Mouse (Mus musculus): ENCODE measurements around the gene Hspb7.
A peak's percentile ranks its signal among the peaks of the same experiment; 100 is the strongest.

Gene Hspb7

DNA sequence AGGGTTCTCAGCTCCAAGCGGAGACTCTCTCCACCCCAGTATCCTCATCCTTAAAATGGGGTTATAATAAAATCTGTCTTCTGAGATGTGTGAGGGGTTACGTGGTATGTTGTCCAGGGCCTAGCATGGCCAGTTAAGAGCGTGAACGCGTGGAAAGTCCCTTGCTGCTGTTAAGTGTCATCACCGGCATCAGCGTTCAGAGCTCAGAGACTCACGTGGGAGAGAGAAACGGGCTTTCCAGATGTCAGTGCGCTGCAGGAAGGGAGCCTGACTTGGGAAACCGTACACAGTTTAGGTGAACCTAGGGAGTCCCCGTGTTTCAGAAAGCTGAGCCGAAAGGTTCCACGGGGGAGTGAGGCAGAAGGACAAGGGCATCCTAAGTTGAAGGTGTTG, 24.7 kb downstream of the Hspb7 start:
- DNase-seq (ENCODE audit: low spot score), result no peak

DNA sequence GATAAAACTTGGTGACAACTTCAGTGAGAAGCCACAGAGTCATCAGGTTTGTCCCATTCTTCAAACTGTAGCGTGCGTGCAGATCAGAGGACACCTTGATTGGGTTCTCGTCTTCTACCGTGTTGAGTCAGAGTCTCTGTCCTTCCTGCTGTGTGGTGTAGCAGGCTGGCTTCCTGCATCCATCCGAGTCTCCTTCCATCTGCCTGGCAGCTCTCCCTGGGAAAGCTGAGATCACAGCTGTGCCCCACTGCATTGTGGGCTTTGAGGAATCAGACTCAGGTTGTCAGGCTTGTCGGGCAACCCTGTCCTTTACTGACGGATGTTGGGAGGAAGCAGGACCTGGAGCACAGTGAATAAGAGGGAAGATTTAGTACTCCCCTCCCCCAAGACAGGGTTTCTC, 25.6 kb downstream of the Hspb7 start:
- DNase-seq (ENCODE audit: low spot score), result no peak

DNA sequence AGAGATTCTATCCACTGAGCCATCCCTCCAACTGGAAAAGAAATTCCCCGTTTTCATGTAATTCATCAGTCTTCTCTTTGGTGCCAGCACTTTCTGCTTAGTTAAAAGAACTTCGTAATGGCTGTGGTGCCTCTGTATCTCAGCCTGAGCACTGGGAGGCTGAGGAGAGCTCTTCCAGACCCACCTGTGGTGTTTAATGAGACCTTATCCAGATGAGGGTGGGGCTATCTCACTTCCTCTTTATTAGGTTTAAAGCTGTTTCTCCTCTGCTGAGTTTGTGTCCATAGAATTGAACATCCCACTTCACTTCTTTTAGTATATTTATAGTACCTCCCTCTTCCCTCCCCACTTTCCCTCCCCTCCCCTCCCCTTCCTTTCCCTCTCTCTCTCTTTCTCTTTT, 30.7 kb downstream of the Hspb7 start:
- DNase-seq (ENCODE audit: low spot score), result no peak

DNA sequence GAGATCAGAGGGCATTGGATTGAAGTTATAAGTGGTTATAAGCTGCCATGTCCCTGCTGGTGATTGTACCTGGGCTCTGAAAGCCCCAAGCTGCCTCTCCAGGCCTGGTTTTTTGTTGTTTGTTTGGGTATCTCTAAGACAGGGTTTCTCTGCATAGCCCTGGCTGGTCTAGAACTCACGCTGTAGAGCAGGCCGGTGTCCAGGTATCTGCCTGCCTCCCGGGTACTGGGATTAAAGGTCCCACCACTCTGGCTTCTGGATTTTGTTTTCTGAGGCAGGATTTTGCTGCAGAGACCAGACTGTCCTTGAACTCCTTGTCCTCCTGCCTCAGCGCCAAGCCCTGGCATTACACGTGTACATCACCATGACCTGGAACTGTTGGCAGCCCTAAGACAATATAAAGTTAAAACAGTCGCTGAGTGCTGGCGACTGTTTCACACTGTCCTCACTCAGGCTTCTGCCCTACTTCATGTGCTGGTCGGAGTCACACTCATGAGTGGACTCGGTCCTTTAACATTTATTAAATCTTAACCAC, 31.4 kb downstream of the Hspb7 start:
- DNase-seq (ENCODE audit: low spot score), result no peak

- no peak for DNase-seq (ENCODE audit: low spot score)
Measured at GRCm38 (mm10) chr4:141454581-141455350, 34.2 kb downstream of the Hspb7 start.

- DNase-seq (ENCODE audit: low spot score), result no peak
Measured at GRCm38 (mm10) chr4:141455526-141455925, 34.9 kb downstream of the Hspb7 start.

DNA sequence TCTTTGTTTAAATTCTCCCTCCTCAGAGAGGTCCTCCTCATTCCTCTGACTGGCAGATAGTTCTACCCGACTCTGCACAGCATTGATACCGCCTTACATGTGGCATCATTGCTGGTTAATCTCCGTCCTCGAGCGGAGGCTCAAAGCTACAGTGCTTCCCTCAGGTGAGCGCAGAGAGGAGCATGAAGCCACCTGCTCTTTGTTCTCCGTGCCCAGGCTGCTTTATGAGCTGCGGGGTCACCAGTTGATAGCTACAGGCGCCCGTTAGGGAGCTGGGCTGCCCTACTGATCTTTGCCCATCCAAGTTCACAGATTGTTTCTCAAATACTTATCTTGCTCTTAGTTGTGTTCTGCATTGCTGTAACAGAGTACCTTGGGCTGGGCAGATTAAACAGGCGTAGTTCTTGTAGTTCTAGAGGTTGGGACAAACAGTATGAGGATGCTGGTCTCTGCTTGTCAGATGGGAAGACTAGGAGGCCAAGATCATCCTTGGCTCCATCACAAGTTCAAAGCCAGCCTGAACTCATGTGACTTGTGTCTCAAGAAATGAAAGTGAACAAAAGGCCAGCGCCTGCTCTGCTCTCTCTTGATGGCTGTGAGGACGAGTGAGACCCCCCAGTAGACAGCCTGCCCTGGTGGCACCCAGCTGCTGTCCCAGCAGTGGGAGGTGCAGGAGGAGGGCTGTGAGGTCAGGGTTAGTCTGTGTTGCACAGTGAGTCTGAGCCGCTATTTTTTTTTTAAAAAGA, 35.8 kb downstream of the Hspb7 start:
- DNase-seq (ENCODE audit: low spot score), result no peak

GRCm38 (mm10) chr4:141458236-141458635, 37.7 kb downstream of the Hspb7 start:
- peak; percentile 46 for DNase-seq (ENCODE audit: low spot score)

DNA sequence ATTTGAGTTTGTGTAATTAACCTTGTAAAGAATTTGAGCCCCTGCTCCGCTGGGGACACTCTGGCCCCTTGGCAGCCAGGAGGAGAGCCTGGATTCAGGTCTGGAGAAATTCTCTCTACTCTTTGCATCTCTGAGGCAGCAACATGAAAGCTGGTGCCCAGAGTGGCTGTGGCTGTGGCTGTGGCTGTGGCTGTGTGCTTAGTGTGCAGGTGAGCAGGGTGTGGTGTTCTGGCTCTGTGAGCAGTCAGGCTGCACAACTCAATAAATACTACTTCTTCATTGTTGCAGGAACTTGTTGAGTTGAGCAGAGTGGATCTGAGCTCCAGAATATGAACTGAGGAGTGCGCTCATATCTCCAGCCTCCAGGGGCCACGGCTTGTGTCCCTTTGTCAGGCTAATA, 38.3 kb downstream of the Hspb7 start:
- DNase-seq (ENCODE audit: low spot score), result no peak

- DNase-seq (ENCODE audit: low spot score), result no peak
Measured at GRCm38 (mm10) chr4:141459766-141460165, 39.2 kb downstream of the Hspb7 start.

GRCm38 (mm10) chr4:141460481-141460880, 39.9 kb downstream of the Hspb7 start:
- no peak for DNase-seq (ENCODE audit: low spot score)

DNA sequence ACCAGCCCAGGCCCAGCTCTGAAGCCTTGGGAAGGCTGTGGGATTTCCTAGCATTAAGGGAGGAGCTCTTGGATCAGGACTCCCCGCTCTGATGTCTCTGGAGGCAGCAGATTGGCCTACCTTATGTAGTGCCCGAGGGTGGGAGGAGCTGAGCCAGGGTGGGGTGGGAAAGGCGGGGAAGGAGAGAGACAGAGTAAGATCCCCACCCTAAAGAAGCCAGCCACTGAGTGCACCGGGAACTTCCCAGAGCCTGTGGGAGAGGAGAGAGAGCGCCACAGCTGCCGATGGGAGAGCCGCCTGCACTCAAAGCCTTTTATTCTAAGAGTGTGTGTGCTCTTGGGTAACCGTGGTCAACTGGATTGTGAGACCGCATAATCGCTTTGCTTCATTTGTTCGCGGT, 40.5 kb downstream of the Hspb7 start:
- no peak for DNase-seq (ENCODE audit: low spot score)

- no peak for DNase-seq (ENCODE audit: low spot score)
Measured at GRCm38 (mm10) chr4:141461576-141461975, 41.0 kb downstream of the Hspb7 start.

GRCm38 (mm10) chr4:141463472-141463871, 42.9 kb downstream of the Hspb7 start:
- DNase-seq (ENCODE audit: low spot score), result no peak

DNA sequence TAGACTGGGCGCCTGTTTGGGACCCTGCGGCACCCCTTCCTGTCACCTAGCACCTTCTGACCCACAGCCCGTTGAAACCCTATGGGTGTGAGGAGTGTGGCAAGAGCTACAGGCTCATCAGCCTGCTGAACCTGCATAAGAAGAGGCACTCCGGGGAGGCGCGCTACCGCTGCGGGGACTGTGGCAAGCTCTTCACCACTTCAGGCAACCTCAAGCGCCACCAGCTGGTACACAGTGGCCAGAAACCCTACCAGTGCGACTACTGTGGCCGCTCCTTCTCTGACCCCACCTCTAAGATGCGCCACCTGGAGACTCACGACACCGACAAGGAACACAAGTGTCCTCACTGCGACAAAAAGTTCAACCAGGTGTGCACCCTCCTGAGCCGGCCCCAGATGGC, 44.1 kb downstream of the Hspb7 start:
- DNase-seq (ENCODE audit: low spot score), result no peak

- no peak for DNase-seq (ENCODE audit: low spot score)
Measured at GRCm38 (mm10) chr4:141465512-141466288, 45.1 kb downstream of the Hspb7 start.

- no peak for DNase-seq (ENCODE audit: low spot score)
Measured at GRCm38 (mm10) chr4:141466289-141466795, 45.8 kb downstream of the Hspb7 start.

- DNase-seq (ENCODE audit: low spot score), result no peak
Measured at GRCm38 (mm10) chr4:141466844-141467580, 46.4 kb downstream of the Hspb7 start.

DNA sequence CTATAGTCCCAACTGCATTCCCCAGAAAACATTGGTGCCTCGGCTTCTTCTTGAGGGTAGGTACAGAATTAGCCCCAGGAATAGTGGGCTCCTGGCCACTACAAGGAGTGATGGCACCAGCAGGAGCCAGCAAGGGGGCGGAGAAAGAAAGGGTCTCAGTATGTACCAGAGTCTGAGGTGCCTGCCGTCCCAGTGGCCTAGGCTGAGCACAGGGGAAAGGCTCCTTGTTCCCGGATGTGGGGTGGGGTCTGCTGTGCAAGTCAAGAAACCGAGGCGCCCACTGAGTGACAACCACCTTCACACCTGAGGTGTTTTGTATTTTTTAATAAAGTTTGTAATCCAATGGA, 47.0 kb downstream of the Hspb7 start:
- DNase-seq (ENCODE audit: low spot score), result no peak

GRCm38 (mm10) chr4:141468576-141468975, 48.0 kb downstream of the Hspb7 start:
- no peak for DNase-seq (ENCODE audit: low spot score)

GRCm38 (mm10) chr4:141469343-141469742, 48.8 kb downstream of the Hspb7 start:
- no peak for DNase-seq (ENCODE audit: low spot score)

GRCm38 (mm10) chr4:141471491-141471890, 50.9 kb downstream of the Hspb7 start:
- no peak for DNase-seq (ENCODE audit: low spot score)

Measured in urinary bladder, postnatal 25 days (tissue).